Mouse (Mus musculus): ENCODE results near the gene Fgf11.

GRCm38 (mm10) chr11:69778985-69779384 lies 22.7 kb downstream of the Fgf11 start:
- TF ChIP-seq CTCF (IDR thresholded peaks at IDR 0.05; ENCODE audit: insufficient read depth, low read depth, low read length) = no peak
- TF ChIP-seq POLR2A (IDR thresholded peaks at IDR 0.05; ENCODE audit: insufficient read depth, low read depth, low read length) = no peak
